Mouse (Mus musculus) heart, embryonic 16.5 days (tissue): Measurements from ENCODE around the gene Hoxd11. TPM values are rescaled to one million over a fixed set of nuclear protein-coding genes. Genes with fewer than 3 reads are reported as not detected.

Source experiments
- ATAC-seq: fragments of 200-750 bp; cut with Nextera tagmentation; replicated peaks from 2 replicates; pipeline ENCODE4 v1.8.0; 2017; ENCODE audit warnings: moderate number of reproducible peaks; ENCODE audit not compliant: insufficient read depth, low FRiP score; ENCODE audit errors: extremely low read depth
- H3K27ac ChIP-seq: fragments of 300-500 bp; sonication (generic); 2 replicates; pipeline ENCODE4 v1.5.1; 2014; ENCODE audit warnings: mild to moderate bottlenecking, low read length, control low read depth, moderate library complexity
- H3K27me3 ChIP-seq: fragments of 300-500 bp; sonication (generic); 2 replicates; pipeline ENCODE4 v1.6.1; 2014; ENCODE audit warnings: low read length, mixed read lengths; ENCODE audit not compliant: control insufficient read depth, insufficient read depth
- H3K36me3 ChIP-seq: fragments of 300-500 bp; sonication (generic); 2 replicates; pipeline ENCODE4 v1.6.1; 2014; ENCODE audit not compliant: control insufficient read depth, insufficient read depth
- H3K4me1 ChIP-seq: fragments of 300-500 bp; sonication (generic); 2 replicates; pipeline ENCODE4 v1.6.1; 2014; ENCODE audit warnings: low read length, mixed read lengths; ENCODE audit not compliant: control insufficient read depth, insufficient read depth
- H3K4me2 ChIP-seq: fragments of 300-500 bp; sonication (generic); 2 replicates; pipeline ENCODE4 v1.6.1; 2014; ENCODE audit warnings: low read depth, mild to moderate bottlenecking, control low read depth, low read length
- H3K4me3 ChIP-seq: fragments of 300-500 bp; sonication (generic); 2 replicates; pipeline ENCODE4 v1.5.1; 2014; ENCODE audit warnings: mild to moderate bottlenecking, control low read depth, low read length
- H3K9ac ChIP-seq: fragments of 300-500 bp; sonication (generic); 2 replicates; pipeline ENCODE4 v1.6.1; 2014; ENCODE audit warnings: low read length, control low read depth
- H3K9me3 ChIP-seq: fragments of 300-500 bp; sonication (generic); replicated peaks from 2 replicates; pipeline ENCODE4 v1.6.1; 2016; ENCODE audit warnings: low read length; ENCODE audit not compliant: control insufficient read depth
- WGBS: fragments of 180-500 bp; shearing (Covaris S2); extraction: QIAGEN DNeasy Blood & Tissue Kit; methylation state at CpG from one replicate; pipeline ENCODE4 v1.1.7; 2014; 5-methylcytosine and 5-hydroxymethylcytosine counted together
- polyA plus RNA-seq: library from polyadenylated mRNA; unstranded; fragments of >200 nt; fragmentation: Nextera tagmentation; extraction: Ambion mirVana; gene quantifications from 2 replicates; pipeline ENCODE4 v1.2.1, GENCODE M21; 2015

The Hoxd11 gene
- polyA plus RNA-seq, 1 experiment from 2014 or later = not detected

- WGBS = 20% methylated on average over 4 of the region's 4 CpGs
- no peak overlapping the region for H3K4me2 ChIP-seq
- peaks cover 94% of the 10 kb centered on the region for H3K27me3 ChIP-seq
- H3K36me3 ChIP-seq = no peaks in the 10 kb centered on the region
- peaks cover 10% of the 10 kb centered on the region; the same call in 1 of the 2 replicates for H3K4me1 ChIP-seq
- no peak overlapping the region for H3K9ac ChIP-seq
- no peaks in the 10 kb centered on the region for H3K9me3 ChIP-seq
- H3K4me3 ChIP-seq = no peak overlapping the region
- H3K27ac ChIP-seq = no peak overlapping the region
- no peak for ATAC-seq
Observed at GRCm38 (mm10) chr2:74708676-74709075, 29.3 kb downstream of the Hoxd11 start.

GRCm38 (mm10) chr2:74709465-74710419 is 30.4 kb downstream of the Hoxd11 start:
- H3K27ac ChIP-seq = no peak overlapping the region
- peaks cover 94% of the 10 kb centered on the region for H3K27me3 ChIP-seq
- H3K9me3 ChIP-seq = no peaks in the 10 kb centered on the region
- no peak overlapping the region for H3K9ac ChIP-seq
- no peak for ATAC-seq
- 8% methylated on average over 5 of the region's 5 CpGs for WGBS
- no peaks in the 10 kb centered on the region for H3K36me3 ChIP-seq
- peaks cover 10% of the 10 kb centered on the region; the same call in 1 of the 2 replicates for H3K4me1 ChIP-seq
- H3K4me2 ChIP-seq = no peak overlapping the region
- H3K4me3 ChIP-seq = no peak overlapping the region

- Histone ChIP-seq H3K27ac (no peak overlapping the region), H3K9ac (no peak overlapping the region), H3K4me1 (peaks cover 7% of the 10 kb centered on the region; the same call in 1 of the 2 replicates), H3K27me3 (peaks cover 92% of the 10 kb centered on the region), H3K36me3 (no peaks in the 10 kb centered on the region), H3K4me3 (no peak overlapping the region), H3K9me3 (no peaks in the 10 kb centered on the region), H3K4me2 (no peak overlapping the region)
- WGBS = 2% methylated on average over 16 of the region's 16 CpGs
- ATAC-seq = no peak
Observed at GRCm38 (mm10) chr2:74710929-74711543, 31.7 kb downstream of the Hoxd11 start.

GRCm38 (mm10) chr2:74711721-74712621 is 32.6 kb downstream of the Hoxd11 start, which contains the start of the genes Hoxd3 and Hoxd4:
Hoxd3 (plus strand) TSS chr2:74711927.
Hoxd4 (plus strand) TSS chr2:74711929.
- Histone ChIP-seq H3K9me3 (no peaks in the 10 kb centered on the region), H3K4me2 (peak within 1 kb of the TSS; percentile 67), H3K9ac (peak within 1 kb of the TSS; percentile 17; the same call in 1 of the 2 replicates), H3K36me3 (no peaks in the 10 kb centered on the region), H3K27me3 (peaks cover 92% of the 10 kb centered on the region), H3K4me3 (peak within 1 kb of the TSS; percentile 50), H3K4me1 (peaks cover 7% of the 10 kb centered on the region; the same call in 1 of the 2 replicates), H3K27ac (no peak within 1 kb of the TSS)
- no peak for ATAC-seq
- 1% methylated on average over 64 of the region's 65 CpGs for WGBS

GRCm38 (mm10) chr2:74713239-74714150 is 34.1 kb downstream of the Hoxd11 start:
- Histone ChIP-seq H3K4me2 (no peak overlapping the region), H3K4me1 (peaks cover 7% of the 10 kb centered on the region; the same call in 1 of the 2 replicates), H3K27me3 (peaks cover 91% of the 10 kb centered on the region), H3K36me3 (no peaks in the 10 kb centered on the region), H3K9me3 (no peaks in the 10 kb centered on the region), H3K27ac (no peak overlapping the region), H3K4me3 (no peak overlapping the region; the same call in 1 of the 2 replicates), H3K9ac (no peak overlapping the region)
- no peak for ATAC-seq
- 10% methylated on average over 19 of the region's 19 CpGs for WGBS

- Histone ChIP-seq H3K9ac (no peak overlapping the region), H3K4me2 (no peak overlapping the region), H3K4me1 (peaks cover 7% of the 10 kb centered on the region; the same call in 1 of the 2 replicates), H3K27me3 (peaks cover 91% of the 10 kb centered on the region), H3K27ac (no peak overlapping the region), H3K9me3 (no peaks in the 10 kb centered on the region), H3K36me3 (no peaks in the 10 kb centered on the region), H3K4me3 (no peak overlapping the region; the same call in 1 of the 2 replicates)
- WGBS = 11% methylated on average over 18 of the region's 18 CpGs
- ATAC-seq = no peak
Observed at GRCm38 (mm10) chr2:74714156-74714789, 34.9 kb downstream of the Hoxd11 start.

- no peaks in the 10 kb centered on the region for H3K9me3 ChIP-seq
- no peak overlapping the region for H3K4me3 ChIP-seq
- H3K4me2 ChIP-seq = no peak overlapping the region
- H3K27me3 ChIP-seq = peaks cover 90% of the 10 kb centered on the region
- ATAC-seq = no peak
- H3K27ac ChIP-seq = no peak overlapping the region
- peaks cover 7% of the 10 kb centered on the region; the same call in 1 of the 2 replicates for H3K4me1 ChIP-seq
- no peaks in the 10 kb centered on the region for H3K36me3 ChIP-seq
- WGBS = under 1% methylated on average over 14 of the region's 14 CpGs
- no peak overlapping the region for H3K9ac ChIP-seq
Observed at GRCm38 (mm10) chr2:74714881-74715280, 35.5 kb downstream of the Hoxd11 start.
